Mouse (Mus musculus): Measurements from ENCODE around the gene Ppp1r14a. TPM values are rescaled to one million over a fixed set of nuclear protein-coding genes. Genes with fewer than 3 reads are reported as not detected.
A peak's percentile ranks its signal among the peaks of the same experiment; 100 is the strongest.

The Ppp1r14a gene
- polyA plus RNA-seq, 1 experiment from 2014 or later = 14.9 TPM

DNA sequence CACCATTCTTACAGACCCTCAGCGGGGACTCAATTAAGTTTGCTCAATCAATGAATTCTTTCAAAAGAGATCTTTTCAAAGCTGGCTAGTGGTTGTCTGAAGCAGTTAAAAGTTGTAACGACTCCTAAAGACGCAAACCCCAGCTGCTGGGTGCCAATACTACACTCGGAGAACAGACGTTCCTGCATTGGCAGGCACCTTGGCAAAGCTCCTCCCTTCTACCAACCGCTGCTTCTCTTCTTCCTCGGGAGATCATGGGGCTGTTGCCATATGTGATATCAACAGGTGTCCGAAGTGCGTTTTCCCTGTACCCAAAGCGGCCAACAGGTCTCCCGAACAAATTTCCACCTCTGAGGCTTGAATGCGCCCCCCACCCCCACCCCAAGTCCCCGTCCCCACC is 8.3 kb upstream of the Ppp1r14a start:
- peak overlapping the region; percentile 98 for H3K4me2 ChIP-seq
- WGBS = 14% methylated on average over 13 of the region's 13 CpGs
- ATAC-seq (ENCODE audit: extremely low read depth, insufficient number of reproducible peaks, low FRiP score, low TSS enrichment) = no peak
- H3K27me3 ChIP-seq (replicated peaks) = peaks cover 50% of the 10 kb centered on the region
- no peaks in the 10 kb centered on the region for H3K36me3 ChIP-seq
- H3K27ac ChIP-seq (replicated peaks) = 0 out of 2 replicates have a peak overlapping the region, but pooled peaks have one; percentile 57
- H3K4me3 ChIP-seq = peak overlapping the region; percentile 71
- H3K4me1 ChIP-seq = peaks cover 38% of the 10 kb centered on the region
- H3K9ac ChIP-seq = peak overlapping the region; percentile 86
- H3K9me3 ChIP-seq = no peaks in the 10 kb centered on the region

DNA sequence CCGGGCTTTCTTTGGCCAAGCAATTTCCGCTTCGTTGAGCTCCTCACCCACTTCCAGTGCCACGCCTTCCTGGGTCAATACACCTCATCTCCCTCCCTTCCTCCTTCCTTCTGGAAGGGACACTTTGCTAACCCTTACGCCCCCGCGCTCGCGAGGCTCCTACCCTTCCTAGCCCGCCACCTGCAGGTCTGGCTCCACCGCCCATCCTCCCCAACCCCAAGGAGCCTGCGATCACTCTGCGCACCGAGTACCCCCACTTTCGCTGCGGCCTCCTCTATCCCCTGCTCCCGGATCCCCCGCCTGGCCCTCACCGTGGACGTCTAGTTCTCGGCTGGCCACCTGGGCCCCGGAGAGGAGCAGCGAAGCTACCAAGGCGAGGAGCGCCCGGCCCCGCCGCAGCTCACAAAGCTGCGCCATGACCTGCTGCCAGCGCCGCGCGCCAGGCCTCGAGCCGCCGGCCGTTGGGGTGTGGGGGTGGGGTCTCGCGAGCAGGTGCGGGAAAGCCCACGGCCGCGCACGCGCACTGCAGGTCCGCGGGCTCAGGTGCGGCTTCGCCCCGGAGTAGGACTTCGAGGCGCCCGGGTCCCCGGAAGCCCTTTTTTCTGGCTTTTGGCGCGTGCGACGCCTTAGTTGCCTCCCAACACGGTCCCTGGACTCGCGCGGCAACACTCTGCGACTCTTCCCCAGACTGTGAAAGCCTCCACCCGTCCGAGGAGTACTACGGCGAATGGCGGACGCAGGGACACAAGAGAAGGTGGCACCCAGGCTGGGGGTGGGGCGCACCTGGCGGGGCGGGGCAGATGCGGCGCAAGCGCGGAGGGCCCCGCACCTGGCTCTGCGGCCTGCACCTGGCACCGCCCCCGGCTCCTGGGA is 7.7 kb upstream of the Ppp1r14a start, which contains the start of gene Spint2:
Gene Spint2 (minus strand): TSS at position 712 of the 873 bp plus-strand sequence.
- H3K36me3 ChIP-seq = no peaks in the 10 kb centered on the region
- peaks cover 38% of the 10 kb centered on the region for H3K4me1 ChIP-seq
- H3K9me3 ChIP-seq = no peaks in the 10 kb centered on the region
- peak within 1 kb of the TSS; percentile 86 for H3K9ac ChIP-seq
- ATAC-seq (ENCODE audit: extremely low read depth, insufficient number of reproducible peaks, low FRiP score, low TSS enrichment) = peak; percentile 43; the same call in 1 of the 2 replicates
- H3K4me3 ChIP-seq = peak within 1 kb of the TSS; percentile 71
- H3K4me2 ChIP-seq = peak within 1 kb of the TSS; percentile 98
- peaks cover 54% of the 10 kb centered on the region for H3K27me3 ChIP-seq (replicated peaks)
- peak within 1 kb of the TSS; percentile 67 for H3K27ac ChIP-seq (replicated peaks)
- under 1% methylated on average over 76 of the region's 80 CpGs for WGBS

- H3K4me2 ChIP-seq = peak overlapping the region; percentile 98
- peak overlapping the region; percentile 86 for H3K9ac ChIP-seq
- H3K27ac ChIP-seq (replicated peaks) = peak overlapping the region; percentile 67; the same call in 1 of the 2 replicates
- peaks cover 56% of the 10 kb centered on the region for H3K27me3 ChIP-seq (replicated peaks)
- no peaks in the 10 kb centered on the region for H3K9me3 ChIP-seq
- H3K4me3 ChIP-seq = peak overlapping the region; percentile 71
- no peaks in the 10 kb centered on the region for H3K36me3 ChIP-seq
- no peak for ATAC-seq (ENCODE audit: extremely low read depth, insufficient number of reproducible peaks, low FRiP score, low TSS enrichment)
- WGBS = 8% methylated on average over 21 of the region's 21 CpGs
- peaks cover 32% of the 10 kb centered on the region for H3K4me1 ChIP-seq
These were observed 7.0 kb upstream of the Ppp1r14a start for GRCm38 (mm10) chr7:29282074-29282554.

DNA sequence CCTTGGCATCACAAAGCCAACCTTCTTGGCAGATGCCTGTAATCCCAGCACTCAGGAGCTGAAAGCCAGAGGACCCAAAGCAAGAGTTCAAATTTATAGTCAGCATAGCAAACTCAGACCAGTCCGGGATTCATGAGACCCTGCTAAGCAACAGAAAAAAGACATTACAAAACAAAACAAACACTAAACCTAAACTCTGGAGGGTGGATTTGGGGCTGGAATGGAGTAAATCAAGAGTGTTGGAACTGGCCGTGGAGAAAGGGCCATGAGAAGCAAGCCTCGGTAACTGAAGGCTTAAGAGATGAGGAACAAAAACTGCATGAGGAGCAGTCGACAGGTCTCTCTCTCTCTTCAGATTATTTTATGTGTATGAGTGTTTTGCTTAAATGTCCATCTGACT is 5.2 kb upstream of the Ppp1r14a start:
- no peak for ATAC-seq (ENCODE audit: extremely low read depth, insufficient number of reproducible peaks, low FRiP score, low TSS enrichment)
- H3K4me3 ChIP-seq = no peak overlapping the region
- no peak overlapping the region for H3K27ac ChIP-seq (replicated peaks)
- H3K9me3 ChIP-seq = no peaks in the 10 kb centered on the region
- no peak overlapping the region for H3K4me2 ChIP-seq
- peaks cover 35% of the 10 kb centered on the region for H3K4me1 ChIP-seq
- no peaks in the 10 kb centered on the region for H3K36me3 ChIP-seq
- H3K9ac ChIP-seq = no peak overlapping the region
- 74% methylated on average over 4 of the region's 4 CpGs for WGBS
- peaks cover 71% of the 10 kb centered on the region for H3K27me3 ChIP-seq (replicated peaks)

GRCm38 (mm10) chr7:29284523-29284922 is 4.6 kb upstream of the Ppp1r14a start:
- no peak overlapping the region for H3K27ac ChIP-seq (replicated peaks)
- ATAC-seq (ENCODE audit: extremely low read depth, insufficient number of reproducible peaks, low FRiP score, low TSS enrichment) = no peak
- no peaks in the 10 kb centered on the region for H3K9me3 ChIP-seq
- no peaks in the 10 kb centered on the region for H3K36me3 ChIP-seq
- 79% methylated on average over 6 of the region's 6 CpGs for WGBS
- H3K4me1 ChIP-seq = peaks cover 38% of the 10 kb centered on the region
- no peak overlapping the region for H3K4me3 ChIP-seq
- peaks cover 75% of the 10 kb centered on the region for H3K27me3 ChIP-seq (replicated peaks)
- no peak overlapping the region for H3K4me2 ChIP-seq
- no peak overlapping the region for H3K9ac ChIP-seq

- no peak overlapping the region for H3K9ac ChIP-seq
- H3K36me3 ChIP-seq = no peaks in the 10 kb centered on the region
- no peak overlapping the region for H3K4me2 ChIP-seq
- H3K4me3 ChIP-seq = no peak overlapping the region
- H3K4me1 ChIP-seq = peaks cover 39% of the 10 kb centered on the region
- no peak overlapping the region for H3K27ac ChIP-seq (replicated peaks)
- no peak for ATAC-seq (ENCODE audit: extremely low read depth, insufficient number of reproducible peaks, low FRiP score, low TSS enrichment)
- 79% methylated on average over 7 of the region's 7 CpGs for WGBS
- no peaks in the 10 kb centered on the region for H3K9me3 ChIP-seq
- peaks cover 73% of the 10 kb centered on the region for H3K27me3 ChIP-seq (replicated peaks)
These were observed 1.6 kb upstream of the Ppp1r14a start for GRCm38 (mm10) chr7:29287481-29287880.

DNA sequence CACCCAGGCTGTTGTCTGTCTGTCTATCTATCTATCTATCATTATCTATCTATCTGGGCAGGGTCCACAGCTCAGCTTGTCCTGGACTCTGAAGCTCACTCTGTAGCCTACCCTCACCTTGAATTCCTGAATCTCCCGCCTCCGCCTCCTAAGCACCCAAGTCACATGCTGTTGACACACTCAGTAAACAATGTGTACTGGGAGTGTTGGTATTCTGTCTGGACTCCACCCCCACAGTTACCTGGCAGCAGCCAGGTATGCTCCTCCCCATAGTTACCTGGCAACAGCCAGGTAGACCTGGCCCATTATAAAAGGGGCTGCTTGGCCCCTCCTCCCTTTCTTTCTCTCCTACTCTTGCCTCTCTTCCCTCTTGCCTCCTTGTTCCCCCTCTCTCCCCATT is 1.0 kb upstream of the Ppp1r14a start:
- H3K9ac ChIP-seq = no peak overlapping the region
- H3K27me3 ChIP-seq (replicated peaks) = peaks cover 69% of the 10 kb centered on the region
- H3K4me1 ChIP-seq = peaks cover 45% of the 10 kb centered on the region
- no peaks in the 10 kb centered on the region for H3K36me3 ChIP-seq
- no peak overlapping the region for H3K4me3 ChIP-seq
- no peak for ATAC-seq (ENCODE audit: extremely low read depth, insufficient number of reproducible peaks, low FRiP score, low TSS enrichment)
- 82% methylated on average over 2 of the region's 2 CpGs for WGBS
- no peak overlapping the region for H3K27ac ChIP-seq (replicated peaks)
- no peak overlapping the region for H3K4me2 ChIP-seq
- H3K9me3 ChIP-seq = no peaks in the 10 kb centered on the region

GRCm38 (mm10) chr7:29289856-29290255 is 748 bp downstream of the Ppp1r14a start:
- Histone ChIP-seq H3K4me3 (peak overlapping the region; percentile 65), H3K36me3 (no peaks in the 10 kb centered on the region), H3K4me1 (peaks cover 50% of the 10 kb centered on the region), H3K27ac (replicated peaks) (peak overlapping the region; percentile 52; the same call in 1 of the 2 replicates), H3K9ac (peak overlapping the region; percentile 79), H3K9me3 (no peaks in the 10 kb centered on the region), H3K27me3 (replicated peaks) (peaks cover 67% of the 10 kb centered on the region), H3K4me2 (peak overlapping the region; percentile 90)
- no peak for ATAC-seq (ENCODE audit: extremely low read depth, insufficient number of reproducible peaks, low FRiP score, low TSS enrichment)
- 70% methylated on average over 6 of the region's 6 CpGs for WGBS

DNA sequence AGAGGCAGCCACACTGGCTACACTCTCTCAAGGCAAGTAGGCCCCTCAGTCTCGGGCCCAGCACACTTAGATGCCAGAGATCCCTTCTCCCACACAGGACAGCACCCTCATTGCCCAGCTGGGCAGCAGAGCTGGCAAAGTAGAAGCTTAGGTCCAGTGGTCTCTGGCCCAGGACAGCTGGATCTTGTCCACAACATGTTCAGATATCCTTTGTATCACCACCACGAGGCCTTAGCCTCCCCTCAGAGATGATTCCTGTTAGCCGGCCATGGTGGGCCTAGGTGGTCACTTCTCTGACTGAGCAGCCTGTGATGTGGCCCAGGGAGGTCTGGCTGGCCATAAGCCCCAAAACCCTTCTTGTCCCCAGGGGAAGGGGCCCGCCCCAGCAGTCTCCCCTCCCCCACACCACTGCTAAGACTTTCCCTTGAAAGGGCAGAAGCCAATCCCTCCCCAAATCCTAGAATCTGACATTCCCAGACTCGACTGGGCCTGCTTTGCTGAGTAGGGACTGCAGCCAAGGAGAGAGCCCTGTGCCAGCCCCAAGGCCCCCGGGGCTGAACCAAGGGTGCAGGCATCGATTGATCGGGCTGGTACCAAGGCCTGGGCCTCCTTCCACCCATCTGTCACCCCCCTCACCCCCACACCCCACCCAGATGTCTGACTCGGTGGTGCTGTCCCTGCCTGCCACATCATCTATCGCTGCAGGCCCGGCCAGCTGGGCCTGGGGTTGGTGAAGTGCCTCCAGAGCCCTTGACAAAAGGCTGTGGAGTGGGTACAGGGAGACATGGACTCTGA is 1.8 kb downstream of the Ppp1r14a start:
- H3K4me2 ChIP-seq = peak overlapping the region; percentile 90
- peaks cover 50% of the 10 kb centered on the region for H3K4me1 ChIP-seq
- peaks cover 61% of the 10 kb centered on the region for H3K27me3 ChIP-seq (replicated peaks)
- H3K9ac ChIP-seq = peak overlapping the region; percentile 69
- no peaks in the 10 kb centered on the region for H3K9me3 ChIP-seq
- 58% methylated on average over 11 of the region's 11 CpGs for WGBS
- no peaks in the 10 kb centered on the region for H3K36me3 ChIP-seq
- H3K27ac ChIP-seq (replicated peaks) = peak overlapping the region; percentile 52
- no peak overlapping the region for H3K4me3 ChIP-seq
- no peak for ATAC-seq (ENCODE audit: extremely low read depth, insufficient number of reproducible peaks, low FRiP score, low TSS enrichment)

- WGBS = 28% methylated on average over 6 of the region's 7 CpGs
- Histone ChIP-seq H3K27me3 (replicated peaks) (peaks cover 62% of the 10 kb centered on the region), H3K36me3 (no peaks in the 10 kb centered on the region), H3K4me2 (peak overlapping the region; percentile 90), H3K4me1 (peaks cover 50% of the 10 kb centered on the region), H3K4me3 (no peak overlapping the region), H3K9ac (peak overlapping the region; percentile 69; the same call in 1 of the 2 replicates), H3K9me3 (no peaks in the 10 kb centered on the region), H3K27ac (replicated peaks) (peak overlapping the region; percentile 80)
- no peak for ATAC-seq (ENCODE audit: extremely low read depth, insufficient number of reproducible peaks, low FRiP score, low TSS enrichment)
These were observed 2.7 kb downstream of the Ppp1r14a start for GRCm38 (mm10) chr7:29291616-29292457.

All from heart, embryonic 13.5 days (tissue).